Mouse (Mus musculus) ES-E14 (cell line): ENCODE measurements at regions not wholly inside any gene's neighbourhood (a gene's known extent, or its start where the extent isn't known, plus 50 kb on each side); places are given as distances from the start of the nearest gene placed in this dataset.

Experiments
- CHD2 ChIP-seq: IDR thresholded peaks from 2 replicates; pipeline ENCODE4 v1.6.1; 2014; ENCODE audit warnings: mild to moderate bottlenecking, low read depth, low read length, inconsistent platforms
- HCFC1 ChIP-seq: IDR thresholded peaks from 2 replicates; pipeline ENCODE4 v1.6.1; 2012; ENCODE audit warnings: low read length, inconsistent platforms, borderline replicate concordance; ENCODE audit not compliant: insufficient read depth
- MAFK ChIP-seq: IDR thresholded peaks from 2 replicates; pipeline ENCODE4 v1.6.1; 2014; ENCODE audit warnings: mild to moderate bottlenecking, low read depth, low read length, inconsistent platforms; ENCODE audit not compliant: insufficient read depth
- ZC3H11A ChIP-seq: IDR thresholded peaks from 2 replicates; pipeline ENCODE4 v1.6.1; 2012; ENCODE audit warnings: low read depth, mild to moderate bottlenecking, inconsistent platforms, low read length, borderline replicate concordance
- ZNF384 ChIP-seq: IDR thresholded peaks from 2 replicates; pipeline ENCODE4 v1.6.1; 2012; ENCODE audit warnings: low read depth, low read length, inconsistent platforms

- TF ChIP-seq ZC3H11A (no peak), ZNF384 (no peak), MAFK (no peak), CHD2 (no peak), HCFC1 (no peak)
Observed at GRCm38 (mm10) chr5:64665064-64665463, 138.1 kb upstream of the Klf3 start.
